Mouse (Mus musculus) layer of hippocampus, adult 9-11 months (tissue): ENCODE results near the gene Ankrd34a.
A peak's percentile ranks its signal among the peaks of the same experiment; 100 is the strongest.

Experiments
- DNase-seq: peaks from one replicate; pipeline ENCODE4 v3.0.0; 2022

The Ankrd34a gene

DNA sequence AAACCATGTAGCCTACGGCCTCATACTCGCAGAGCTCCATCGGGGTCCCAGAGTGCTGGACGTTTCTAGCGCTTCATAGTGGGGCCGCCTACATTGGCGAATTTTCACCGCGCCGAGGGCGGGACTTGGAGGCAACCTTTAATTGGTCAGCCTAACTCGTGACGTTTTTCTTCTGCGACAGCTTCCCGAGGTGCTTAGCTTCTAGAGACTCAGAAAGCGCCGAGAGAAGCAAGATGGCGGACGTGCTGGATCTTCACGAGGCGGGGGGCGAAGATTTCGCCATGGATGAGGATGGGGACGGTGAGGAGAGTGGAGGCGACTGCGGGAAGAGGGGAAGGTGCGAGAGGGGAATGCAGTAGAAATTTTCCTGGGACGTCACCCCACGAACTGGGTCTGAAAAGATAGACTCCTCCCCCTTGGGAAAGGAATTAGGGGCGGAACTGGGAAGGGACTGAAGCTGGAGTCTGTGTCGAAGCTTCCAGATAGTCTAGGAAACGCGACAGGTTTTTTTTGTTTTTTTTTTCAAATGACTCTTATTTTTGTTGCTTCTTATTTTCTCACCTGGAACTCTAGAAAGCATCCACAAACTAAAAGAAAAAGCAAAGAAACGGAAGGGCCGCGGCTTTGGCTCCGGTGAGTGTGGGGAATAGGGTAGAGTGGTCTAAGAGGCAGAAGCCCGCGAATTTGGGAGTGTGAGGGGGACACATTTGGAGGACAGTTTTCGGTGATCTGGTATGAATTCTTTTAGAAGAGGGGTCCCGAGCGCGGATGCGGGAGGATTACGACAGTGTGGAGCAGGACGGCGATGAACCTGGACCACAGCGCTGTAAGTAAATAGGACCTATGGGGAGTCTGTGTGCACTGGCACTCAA is 33.5 kb downstream of the Ankrd34a start, which contains the start of gene Rbm8a:
Gene Rbm8a, plus strand, starts transcription at position 205 of the 872 bp plus-strand sequence.
- peak; percentile 97 for DNase-seq

DNA sequence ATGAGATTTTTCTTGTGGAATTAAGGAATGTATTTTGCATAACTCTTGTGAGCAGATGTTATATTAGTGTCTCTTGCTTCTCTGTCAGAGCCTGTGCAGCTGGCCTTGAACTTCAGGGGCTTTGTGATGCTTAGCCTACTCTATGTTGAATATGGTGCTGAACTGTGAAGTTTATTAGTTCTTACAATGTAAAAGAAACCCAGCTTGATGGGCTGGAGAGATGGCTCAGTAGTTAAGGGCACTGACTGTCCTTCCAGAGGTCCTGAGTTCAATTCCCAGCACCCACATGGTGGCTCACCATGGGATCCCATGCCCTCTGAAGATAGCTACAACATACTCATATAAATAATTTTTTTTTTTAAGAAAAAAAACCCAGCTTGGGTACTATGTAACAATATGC is 35.6 kb downstream of the Ankrd34a start:
- no peak for DNase-seq

GRCm38 (mm10) chr3:96634015-96634414 is 37.6 kb downstream of the Ankrd34a start:
- DNase-seq, result no peak

DNA sequence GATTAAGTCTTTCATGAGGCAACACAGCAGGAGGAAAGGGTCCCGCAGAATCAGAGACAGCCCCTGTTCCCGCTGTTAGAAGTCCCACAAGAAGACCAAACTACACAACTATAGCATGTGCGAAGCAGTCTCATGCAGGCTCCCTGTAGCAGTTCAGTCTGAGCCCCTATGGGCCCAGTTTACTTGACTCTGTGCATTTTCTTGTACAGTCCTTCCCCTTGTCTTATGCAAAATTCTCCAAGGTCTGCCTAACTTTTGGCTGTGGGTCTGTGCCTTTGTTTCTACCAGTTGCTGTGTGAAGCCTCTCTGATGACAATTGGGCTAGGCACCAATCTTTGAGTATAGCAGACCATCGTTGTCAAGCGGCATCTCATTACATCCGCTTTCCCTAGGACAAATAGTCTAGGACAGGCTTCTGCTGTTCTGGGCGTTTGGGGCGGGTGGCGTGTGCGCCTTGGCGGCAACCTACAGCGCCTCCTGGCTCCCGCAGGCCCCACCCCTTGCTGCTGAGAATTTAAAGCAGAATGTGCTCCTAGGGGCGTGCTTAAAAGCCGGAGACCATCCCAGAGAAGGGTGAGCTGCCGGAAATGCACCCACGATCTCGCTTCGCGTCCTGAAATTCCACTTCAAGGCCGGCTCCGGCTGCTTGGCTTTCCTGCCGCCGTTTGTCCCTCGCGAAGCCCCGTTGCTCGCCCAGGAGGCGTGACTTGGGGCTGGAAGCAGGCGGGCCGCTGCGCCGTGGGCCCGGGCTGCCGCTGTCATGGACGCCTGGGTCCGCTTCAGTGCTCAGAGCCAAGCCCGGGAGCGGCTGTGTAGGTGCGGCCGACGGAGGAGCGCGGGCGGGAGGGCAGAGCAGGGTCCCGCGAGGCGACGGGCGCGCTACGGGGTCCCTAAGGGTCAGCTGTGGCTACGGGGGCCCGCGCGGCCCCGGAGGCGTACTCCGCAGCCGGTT is 38.8 kb downstream of the Ankrd34a start, which contains the start of the genes Pex11b and Gm42957:
Gene Pex11b, plus strand, starts transcription at position 449 of the 952 bp plus-strand sequence.
Gene Gm42957, plus strand, starts transcription at position 547 of the 952 bp plus-strand sequence.
- peak; percentile 85 for DNase-seq

DNA sequence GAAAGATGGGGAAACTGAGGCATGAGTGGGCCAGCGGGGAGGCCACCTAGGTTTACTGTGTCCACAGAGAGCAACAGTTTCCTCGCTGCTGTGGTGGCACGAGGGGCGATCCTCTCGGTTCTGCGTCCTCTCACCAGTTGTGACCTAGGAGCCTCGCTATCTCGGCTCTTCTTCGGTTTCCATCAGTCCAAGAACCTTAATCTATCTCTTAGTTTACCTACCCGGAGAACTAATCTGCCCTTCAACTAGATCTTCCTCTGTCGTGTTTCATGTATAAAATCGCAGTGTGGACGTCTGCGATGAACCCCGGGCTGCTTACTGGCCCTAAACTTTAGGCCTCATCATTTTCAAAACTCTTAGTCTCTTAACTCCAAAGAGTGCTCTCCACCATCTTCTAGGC is 39.5 kb downstream of the Ankrd34a start:
- no peak for DNase-seq

- no peak for DNase-seq
These were observed 40.0 kb downstream of the Ankrd34a start for GRCm38 (mm10) chr3:96636448-96636847.

- DNase-seq, result peak; percentile 35
These were observed 42.8 kb downstream of the Ankrd34a start for GRCm38 (mm10) chr3:96639219-96639618.

DNA sequence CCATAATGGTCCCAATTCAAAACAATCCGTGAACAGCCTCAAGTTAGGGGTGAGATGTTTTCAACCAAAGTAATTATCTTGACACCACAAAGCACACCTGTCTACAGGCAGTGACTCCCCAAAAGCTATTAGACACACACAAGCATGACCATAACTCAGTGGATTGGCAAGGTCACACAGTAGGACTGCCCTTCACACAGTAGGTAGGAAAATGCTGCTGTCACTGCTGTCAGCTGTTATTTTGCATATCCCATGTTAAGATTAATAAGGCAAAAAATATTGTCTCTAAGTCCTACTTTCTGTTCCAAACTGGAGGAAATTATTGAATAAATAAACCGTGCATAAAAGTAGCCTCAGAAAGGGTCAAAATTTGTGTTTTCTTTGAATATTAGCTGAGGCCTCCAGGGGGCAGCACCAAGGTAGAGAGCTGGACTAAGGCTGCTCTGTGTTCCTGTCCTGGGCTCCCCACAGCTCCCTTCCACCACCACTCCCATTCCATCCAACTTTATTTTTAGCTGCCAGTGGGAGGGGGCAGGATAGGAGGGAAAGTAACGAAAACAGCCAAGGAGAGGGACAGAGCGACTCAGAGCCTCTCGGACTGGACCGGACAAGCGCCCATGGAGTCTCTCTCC is 48.7 kb downstream of the Ankrd34a start, which contains the start of gene Itga10:
Gene Itga10, plus strand, starts transcription at position 567 of the 632 bp plus-strand sequence.
- no peak for DNase-seq

DNA sequence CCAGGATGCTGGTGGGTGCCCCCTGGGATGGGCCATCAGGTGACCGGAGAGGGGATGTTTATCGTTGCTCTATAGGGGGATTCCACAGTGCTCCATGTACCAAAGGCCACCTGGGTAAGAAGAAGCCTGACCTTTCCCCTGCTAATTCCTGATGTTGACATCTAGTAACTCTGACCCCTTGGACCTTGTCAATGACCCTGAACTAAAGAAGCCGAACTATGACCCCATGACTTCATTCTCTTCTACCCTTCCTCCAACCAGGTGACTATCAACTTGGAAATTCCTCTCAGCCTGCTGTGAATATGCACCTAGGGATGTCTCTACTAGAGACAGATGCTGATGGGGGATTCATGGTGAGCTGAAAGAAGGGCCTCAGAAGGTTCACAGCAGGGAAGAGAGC is 50.9 kb downstream of the Ankrd34a start:
- no peak for DNase-seq
